Mouse (Mus musculus): ENCODE measurements around the gene Sult2b1.
A peak's percentile ranks its signal among the peaks of the same experiment; 100 is the strongest.

DNA sequence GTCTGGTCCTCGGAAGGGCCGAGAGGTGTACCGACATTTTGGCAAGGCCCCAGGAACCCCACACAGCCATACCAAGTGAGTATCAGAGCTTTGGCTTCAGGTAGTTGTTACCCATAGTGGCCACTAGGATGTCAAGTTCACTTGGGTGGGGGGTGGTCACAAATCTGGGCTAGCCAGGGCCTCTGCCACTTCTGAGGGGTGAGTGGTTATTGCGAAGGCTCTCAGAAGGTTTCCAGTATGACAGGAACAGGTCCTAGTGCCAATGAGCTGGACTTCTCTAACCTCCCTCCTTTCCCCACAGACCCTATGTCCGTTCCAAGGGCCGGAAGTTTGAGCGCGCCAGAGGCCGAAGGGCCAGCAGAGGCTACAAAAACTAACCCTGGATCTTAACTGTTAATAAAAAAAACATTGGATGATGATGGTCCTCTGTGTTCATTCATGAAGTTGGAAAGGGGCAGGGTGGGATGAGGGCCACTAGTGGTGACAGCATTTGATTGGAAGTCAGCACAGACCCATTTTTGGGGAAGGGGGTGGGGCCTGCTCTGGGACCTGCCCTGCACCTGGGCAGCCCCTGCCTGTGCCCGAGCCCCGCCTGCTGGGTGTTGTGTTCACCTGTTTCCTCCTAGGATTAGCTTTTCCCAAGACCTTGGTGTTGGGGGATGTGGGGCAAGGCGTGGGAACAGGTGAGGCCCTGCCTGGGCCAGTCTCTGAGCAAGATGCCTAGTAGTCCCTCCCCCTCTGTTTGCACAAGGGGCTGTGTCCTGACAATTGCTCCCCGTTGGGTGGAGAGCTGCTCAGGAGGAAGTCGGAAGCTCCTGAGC is 63.8 kb downstream of the Sult2b1 start, which contains the start of gene Fam83e:
- TF ChIP-seq MAFK (IDR thresholded peaks at IDR 0.05; ENCODE audit: insufficient replicate concordance, low read length), result no peak
- TF ChIP-seq POLR2A (IDR thresholded peaks at IDR 0.05; ENCODE audit: low read depth, low read length), result no peak; the same call in 1 of the 2 replicates
- TF ChIP-seq CTCF (conservative IDR thresholded peaks at IDR 0.05 in 1 of 2, IDR thresholded peaks at IDR 0.05 in 1 of 2; ENCODE audit: low read depth in 2 of 2, low read length in 2 of 2), result peak in 1 of 2 experiments; percentile 26; a peak in 2 of 4 replicates
- TF ChIP-seq ELF1 (IDR thresholded peaks at IDR 0.05; ENCODE audit: low read depth, low read length), result no peak
- TF ChIP-seq UBTF (IDR thresholded peaks at IDR 0.05; ENCODE audit: low read depth, low read length), result no peak
- no peak for TF ChIP-seq MXI1 (IDR thresholded peaks at IDR 0.05; ENCODE audit: low read depth, low read length)
- TF ChIP-seq JUND (conservative IDR thresholded peaks at IDR 0.05; ENCODE audit: low read depth, low read length), result no peak
- TF ChIP-seq GABPA (IDR thresholded peaks at IDR 0.05; ENCODE audit: insufficient replicate concordance, low read depth, low read length), result no peak
- no peak for TF ChIP-seq ZC3H11A (IDR thresholded peaks at IDR 0.05; ENCODE audit: low read depth, low read length)
- TF ChIP-seq CHD2 (IDR thresholded peaks at IDR 0.05; ENCODE audit: low read length), result no peak; the same call in 1 of the 2 replicates
- TF ChIP-seq EP300 (IDR thresholded peaks at IDR 0.05; ENCODE audit: low read length), result no peak
- TF ChIP-seq MAZ (IDR thresholded peaks at IDR 0.05; ENCODE audit: low read depth, low read length), result no peak

Measured in CH12.LX (cell line).